Mouse (Mus musculus) adrenal gland, postnatal 36 days (tissue): ENCODE measurements around the gene Ptk7. TPM values are rescaled to one million over a fixed set of nuclear protein-coding genes. Genes with fewer than 3 reads are reported as not detected.

ENCODE experiments used
- DNase-seq, 2 experiments: peaks; one replicate each; pipeline ENCODE4 v3.0.0; 2021; ENCODE audit warnings: mixed read lengths in 1 of 2
- total RNA-seq, 2 experiments: library from RNA; stranded (reverse); gene quantifications; 2 replicates each; pipeline ENCODE4 v1.2.3; 2021

The Ptk7 gene
- total RNA-seq, 2 experiments from 2014 or later, result 6.8 to 11.7 TPM

DNA sequence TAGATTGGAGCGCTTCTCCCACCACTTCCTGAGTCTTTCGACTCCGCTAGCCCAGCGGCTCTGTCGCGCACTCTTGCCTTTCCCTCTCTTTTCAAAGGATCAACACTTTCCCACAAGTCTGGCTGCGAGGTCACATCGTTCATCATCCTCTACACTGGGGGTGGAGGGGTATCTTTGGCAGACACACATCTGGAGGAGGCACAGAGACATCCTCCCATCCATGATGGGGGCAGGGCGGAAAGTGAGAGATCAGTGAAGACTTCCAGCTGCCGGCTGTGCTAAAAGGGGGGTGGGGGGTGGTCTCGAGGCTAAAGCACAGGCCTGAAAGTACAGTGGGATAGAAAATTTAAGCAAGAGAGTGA, 72.7 kb downstream of the Ptk7 start:
- peak; percentile 26 to 59 for DNase-seq

DNA sequence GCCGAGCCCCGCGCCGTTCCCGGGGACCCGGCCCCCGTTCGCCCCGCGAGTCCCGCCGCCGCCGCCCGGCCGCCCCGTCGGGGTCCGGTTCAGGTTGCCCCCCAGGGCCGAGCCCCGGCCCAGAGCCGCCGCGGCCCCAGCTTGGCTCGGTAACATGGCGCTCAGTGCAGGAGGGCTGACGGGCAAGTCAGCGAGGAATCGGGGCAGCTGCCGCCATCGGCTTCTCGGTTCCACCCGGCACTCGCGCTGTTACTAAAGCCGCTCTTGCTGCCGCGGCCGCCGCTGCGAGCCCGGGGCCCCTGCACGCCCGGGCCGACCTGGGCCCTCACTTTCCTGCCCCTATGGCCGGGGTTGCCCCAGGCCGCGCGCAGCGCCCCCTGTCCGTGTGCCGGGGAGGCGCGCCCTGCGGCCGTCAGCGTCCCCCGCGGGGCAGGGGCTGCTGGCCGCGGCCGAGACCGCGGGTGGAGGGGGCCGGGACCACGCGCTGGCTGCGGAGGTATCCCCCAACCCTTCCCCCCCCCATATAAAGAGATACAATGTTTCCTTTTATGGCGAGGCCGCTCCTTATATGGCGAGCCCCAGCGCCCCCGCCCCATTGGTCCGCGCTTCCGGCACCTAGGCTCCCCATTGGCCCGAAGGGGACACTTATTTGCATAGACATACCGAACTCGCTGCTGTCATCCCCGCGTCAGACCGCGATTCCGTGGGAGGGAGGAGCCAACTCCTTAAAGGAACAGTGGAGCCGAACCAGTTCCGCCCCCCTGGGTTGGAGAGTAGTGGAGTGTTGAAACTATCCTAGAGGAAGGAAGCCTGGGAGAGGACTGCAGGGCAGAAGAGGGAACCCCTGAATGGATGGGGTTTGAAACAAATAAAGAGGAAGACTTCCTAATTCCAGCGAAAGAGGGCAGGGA, 73.4 kb downstream of the Ptk7 start, which contains the start of gene Srf:
Srf (minus strand) TSS at position 503 of the 911 bp plus-strand sequence.
- peak; percentile 97 to 98 for DNase-seq

DNA sequence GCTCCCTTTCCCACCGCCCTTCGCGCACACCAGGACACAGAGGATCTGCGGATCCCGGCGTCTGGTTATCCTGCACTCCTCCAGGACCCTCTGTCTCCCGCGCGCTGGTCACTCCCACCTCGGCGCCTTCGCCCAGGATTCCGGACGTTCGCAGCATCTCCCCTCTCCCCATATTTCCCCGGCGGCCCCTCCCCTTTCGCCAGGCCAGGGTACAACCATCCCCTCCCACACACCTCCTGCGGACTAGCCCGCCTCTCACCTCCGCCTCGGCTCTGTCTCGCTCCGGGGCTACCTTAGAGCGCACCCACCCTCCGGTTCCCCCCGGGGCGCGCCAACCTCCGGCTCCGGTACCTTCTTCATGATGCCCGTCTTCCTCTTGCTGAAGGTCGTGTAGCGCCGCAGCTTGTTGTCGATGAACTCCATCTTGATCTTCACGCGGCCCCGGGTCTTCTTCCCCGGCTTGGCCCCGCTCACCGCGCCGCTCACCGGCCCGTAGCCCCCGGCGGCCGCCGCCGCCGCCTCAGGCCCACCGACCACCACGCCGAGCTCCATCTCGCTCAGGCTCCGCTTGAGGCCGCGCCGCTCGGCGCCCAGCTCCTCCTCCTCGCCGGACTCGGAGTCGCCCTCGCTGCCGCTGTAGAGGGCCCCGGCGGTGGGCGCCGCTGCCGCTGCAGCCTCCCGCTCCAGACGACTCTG, 74.2 kb downstream of the Ptk7 start:
- DNase-seq, result peak; percentile 46 to 63

DNA sequence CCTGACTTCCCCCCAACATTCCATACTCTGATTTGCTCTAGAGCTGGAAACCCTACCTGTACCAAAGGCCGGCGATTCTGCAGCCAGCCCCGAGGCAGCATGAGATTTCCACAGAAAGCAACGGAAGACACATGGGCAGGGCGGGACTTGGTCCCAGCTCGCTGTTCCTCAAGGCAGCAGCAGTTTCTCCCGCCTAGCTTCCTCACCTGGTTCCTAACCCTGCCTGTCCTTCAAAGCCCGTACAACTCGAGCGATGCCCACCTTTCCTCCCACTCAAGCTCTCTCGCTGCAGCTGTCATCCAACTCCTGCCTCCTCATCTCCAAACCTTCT, 74.7 kb downstream of the Ptk7 start:
- DNase-seq, result peak; percentile 49 to 63

DNA sequence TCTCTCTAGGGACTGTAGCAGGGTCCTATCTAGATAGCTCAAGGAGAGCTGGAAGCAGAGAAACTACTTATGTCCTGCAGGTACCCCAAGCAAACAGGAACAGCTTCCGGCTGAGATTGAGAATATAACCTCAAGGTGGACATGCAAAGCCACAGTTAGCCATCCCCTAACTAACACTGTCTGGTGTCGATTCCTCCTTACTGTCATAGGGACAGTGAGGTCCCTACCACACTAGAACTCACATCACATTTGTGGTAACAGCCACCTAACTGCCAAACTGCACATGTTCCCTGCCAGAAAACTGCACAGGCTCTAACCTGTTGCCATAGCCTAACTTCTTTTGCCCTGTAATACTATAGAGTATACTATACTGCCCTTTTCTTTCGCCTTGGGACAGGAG, 75.4 kb downstream of the Ptk7 start:
- DNase-seq, result no peak

DNA sequence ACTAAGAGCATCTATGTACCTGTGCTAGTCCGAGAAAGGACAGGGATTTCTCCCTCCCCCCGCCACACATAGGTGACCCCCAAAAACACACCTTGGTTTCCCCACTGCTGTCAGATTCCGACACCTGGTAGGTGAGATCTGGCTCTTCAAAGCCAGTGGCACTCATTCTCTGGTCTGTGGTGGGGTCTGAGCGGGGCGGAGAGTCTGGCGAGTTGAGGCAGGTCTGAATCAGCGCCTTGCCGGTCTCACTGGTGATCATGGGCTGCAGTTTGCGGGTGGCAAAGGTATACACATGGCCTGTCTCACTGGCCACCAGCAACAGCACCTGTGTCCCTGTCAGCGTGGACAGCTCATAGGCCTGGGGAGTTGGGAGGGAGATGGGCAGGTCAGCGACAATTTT, 75.8 kb downstream of the Ptk7 start:
- no peak for DNase-seq

DNA sequence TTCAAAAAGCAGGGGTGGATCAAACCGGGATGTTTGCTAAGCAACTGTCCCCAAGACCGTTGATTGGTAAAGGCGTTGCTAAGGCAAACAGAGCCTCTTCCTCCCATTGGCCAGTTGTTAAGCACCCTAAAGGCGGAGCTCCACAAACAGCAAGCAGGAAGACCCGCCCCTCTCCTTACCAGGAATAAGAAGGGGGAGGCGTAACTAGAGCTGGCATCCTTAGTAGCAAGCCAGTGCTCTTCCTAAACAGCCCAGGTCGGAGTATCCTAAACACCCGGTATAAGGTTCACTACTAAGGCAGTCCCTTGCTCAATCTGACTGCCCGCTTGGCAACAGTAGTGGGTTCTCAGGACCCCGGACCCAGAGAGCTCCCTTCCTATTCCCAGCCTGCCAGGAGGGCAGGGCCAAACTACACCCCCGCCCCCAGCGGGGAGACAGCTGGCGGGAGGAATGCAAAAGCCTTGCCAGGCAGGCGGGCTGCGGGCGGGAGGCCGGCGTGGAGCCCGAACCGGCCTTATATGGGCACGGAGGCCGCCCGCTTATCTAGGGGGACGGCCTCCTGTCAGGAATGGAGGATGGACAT, 76.4 kb downstream of the Ptk7 start:
- peak; percentile 93 to 95 for DNase-seq

DNA sequence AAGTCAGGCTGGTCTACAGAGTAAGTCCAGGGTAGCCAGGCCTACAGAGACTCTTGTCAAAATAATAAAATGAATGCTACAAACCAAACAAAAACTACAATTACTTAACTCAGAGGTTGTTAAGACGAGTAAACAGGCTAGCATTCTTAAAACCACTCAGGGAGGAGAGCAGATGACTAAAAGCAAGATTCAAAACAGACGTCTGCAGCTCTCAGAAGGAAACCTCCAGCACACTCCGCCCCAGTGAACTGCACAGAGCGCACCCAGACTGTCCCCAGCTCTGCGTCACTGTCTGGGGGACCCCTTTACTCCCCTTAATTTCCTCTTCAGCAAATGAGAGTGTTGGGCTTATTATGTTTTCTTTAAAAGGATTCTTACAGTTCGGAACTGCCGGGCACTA, 77.2 kb downstream of the Ptk7 start:
- DNase-seq, result no peak

DNA sequence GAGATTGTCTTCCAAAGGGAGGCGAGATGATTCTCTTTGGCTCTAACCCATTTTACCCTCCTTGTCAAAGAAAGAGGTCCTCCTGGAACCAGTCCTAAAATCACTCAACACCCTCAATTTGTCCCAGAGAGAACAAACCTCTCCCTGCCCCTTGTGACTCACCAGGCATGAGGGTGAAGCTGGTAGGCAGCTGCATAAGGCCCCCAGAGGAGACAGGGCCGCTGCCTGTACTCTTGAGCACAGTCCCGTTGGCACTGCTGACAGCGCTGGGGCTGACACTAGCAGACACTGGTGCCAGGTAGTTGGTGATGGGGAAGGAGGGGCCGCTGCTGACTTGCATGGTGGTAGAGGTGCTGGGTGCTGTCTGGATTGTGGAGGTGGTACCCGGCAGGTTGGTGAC, 77.9 kb downstream of the Ptk7 start:
- no peak for DNase-seq

DNA sequence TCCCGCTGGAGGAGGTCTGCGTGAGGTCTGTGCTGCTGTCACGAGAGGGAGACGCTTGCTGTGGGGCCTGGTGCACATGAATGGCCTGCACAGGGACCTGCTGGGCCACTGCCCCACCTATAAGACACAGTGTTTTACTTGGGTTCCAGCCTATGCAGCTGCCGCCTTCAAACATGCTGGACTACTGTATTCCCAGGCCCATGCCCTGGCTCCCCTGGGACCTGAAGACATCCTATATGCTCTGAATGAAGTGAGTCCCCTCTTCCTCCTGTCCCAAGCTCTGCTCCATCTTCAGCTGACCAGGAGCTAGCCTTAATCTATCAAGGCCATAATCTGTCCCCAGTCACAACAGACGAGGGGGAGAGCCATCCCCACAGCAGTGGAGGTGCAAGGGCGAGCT, 78.4 kb downstream of the Ptk7 start:
- DNase-seq, result no peak

DNA sequence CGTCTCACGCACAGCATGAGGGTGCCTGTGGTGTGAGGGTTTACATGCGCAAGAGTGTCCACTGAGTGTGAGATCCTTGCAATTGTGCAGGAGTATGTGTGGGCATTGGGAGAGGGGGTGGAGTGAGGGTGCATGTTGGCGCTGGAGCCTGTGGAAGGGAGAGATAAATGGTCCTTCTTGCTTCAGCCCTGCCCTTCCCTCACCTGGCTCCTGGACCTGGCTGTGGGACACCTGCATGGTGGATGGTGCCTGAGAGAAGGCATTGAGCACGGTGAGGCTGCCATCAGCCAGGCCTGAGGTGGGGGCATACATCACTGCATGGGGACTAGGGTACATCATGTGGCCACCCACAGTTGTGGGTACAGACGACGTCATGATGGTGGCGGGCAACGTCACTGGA, 79.7 kb downstream of the Ptk7 start:
- no peak for DNase-seq

DNA sequence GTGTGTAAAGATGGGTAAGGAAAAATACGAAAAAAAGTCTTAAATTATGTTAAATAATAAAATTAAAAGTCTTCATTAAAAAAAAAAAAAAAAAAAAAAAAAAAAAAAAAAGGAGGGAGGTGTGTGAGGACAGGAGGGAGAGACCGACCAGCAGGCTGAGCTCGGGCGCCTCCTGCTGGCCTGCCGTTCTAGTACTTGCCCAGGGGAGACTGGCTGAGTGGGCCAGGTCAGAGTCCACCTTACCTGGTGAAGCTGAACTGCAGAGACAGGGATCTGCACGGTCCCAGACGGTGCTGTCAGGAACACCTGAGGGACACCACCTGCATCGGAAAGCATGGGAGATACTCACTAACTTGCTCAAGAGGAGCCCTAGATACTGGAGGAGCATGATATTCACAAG, 80.1 kb downstream of the Ptk7 start:
- peak; percentile 32 to 49 for DNase-seq

DNA sequence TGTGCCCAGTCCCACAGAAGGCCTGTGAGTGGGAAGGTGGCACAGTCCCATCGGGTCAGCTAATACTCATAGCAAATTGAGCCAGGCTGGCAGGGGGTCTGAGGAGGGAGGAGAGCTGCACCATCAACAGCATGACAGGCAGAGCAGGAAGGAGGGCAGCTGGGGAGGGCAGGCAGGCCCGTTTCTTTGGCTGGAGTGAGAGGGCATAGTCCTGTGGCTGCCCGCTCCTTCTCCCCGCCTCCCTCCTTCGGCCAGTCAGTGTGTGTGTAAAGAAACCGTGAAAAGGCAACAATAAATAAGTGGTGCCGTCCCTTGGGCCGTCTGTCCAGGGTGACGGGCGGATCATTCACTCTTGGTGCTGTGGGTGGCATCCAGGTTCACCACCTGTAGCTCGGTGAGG, 80.6 kb downstream of the Ptk7 start:
- DNase-seq, result no peak

DNA sequence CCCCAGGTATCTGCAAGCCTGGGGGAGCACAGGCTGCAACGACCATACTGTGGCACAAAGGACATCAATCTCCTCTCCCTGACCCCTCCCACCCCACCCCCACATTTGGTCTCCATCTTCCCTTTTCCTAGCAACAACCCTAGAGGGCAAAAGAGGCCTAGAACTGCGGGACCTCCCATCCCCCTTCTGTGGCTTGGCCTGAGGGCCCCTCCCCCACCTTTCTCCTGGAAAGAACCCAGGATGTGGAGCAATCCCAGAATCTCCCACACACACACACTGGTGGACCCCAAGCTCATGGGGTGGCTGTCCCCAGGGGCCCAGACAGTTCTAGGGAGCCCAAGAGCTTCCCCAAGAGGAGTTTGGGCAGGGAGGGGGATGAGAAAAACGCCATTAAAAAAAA, 81.4 kb downstream of the Ptk7 start:
- no peak for DNase-seq

DNA sequence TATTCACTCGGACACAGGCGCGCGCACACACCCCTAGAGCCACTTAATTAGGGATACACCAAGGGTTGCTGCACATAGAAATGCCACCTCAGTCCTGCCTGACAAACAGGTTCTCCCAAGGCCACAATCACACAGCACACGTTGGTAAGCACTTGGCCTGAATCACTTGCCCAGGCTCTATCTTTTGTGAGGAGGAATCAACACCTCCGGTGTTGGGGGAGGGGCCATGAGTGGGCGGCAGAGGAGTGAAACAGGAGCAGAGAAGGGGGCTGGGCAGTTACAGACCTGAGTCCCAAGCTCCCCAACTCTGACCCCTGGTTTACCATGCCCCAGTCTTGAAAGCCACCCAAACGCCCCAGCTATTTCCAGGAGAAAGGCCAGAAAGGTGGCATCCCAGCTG, 82.3 kb downstream of the Ptk7 start:
- DNase-seq, result no peak

DNA sequence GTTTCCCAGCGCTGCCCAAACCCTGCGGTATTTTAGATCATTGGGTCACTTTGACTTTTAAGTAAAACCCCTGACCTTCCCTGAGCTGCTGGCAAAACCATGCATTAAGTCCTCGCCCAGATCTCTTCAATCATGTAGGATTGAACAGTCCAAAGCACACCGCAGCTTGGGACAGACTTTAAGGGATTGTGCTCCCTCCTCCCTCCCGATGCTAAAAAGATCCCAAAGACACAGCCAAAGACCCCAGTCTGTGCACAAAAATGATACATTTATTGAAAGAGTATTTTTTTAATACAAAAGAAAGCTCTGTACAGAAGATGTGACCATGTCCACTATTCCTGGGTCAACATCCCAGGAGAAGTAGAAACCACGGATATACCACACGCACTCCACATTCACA, 82.7 kb downstream of the Ptk7 start:
- DNase-seq, result no peak

DNA sequence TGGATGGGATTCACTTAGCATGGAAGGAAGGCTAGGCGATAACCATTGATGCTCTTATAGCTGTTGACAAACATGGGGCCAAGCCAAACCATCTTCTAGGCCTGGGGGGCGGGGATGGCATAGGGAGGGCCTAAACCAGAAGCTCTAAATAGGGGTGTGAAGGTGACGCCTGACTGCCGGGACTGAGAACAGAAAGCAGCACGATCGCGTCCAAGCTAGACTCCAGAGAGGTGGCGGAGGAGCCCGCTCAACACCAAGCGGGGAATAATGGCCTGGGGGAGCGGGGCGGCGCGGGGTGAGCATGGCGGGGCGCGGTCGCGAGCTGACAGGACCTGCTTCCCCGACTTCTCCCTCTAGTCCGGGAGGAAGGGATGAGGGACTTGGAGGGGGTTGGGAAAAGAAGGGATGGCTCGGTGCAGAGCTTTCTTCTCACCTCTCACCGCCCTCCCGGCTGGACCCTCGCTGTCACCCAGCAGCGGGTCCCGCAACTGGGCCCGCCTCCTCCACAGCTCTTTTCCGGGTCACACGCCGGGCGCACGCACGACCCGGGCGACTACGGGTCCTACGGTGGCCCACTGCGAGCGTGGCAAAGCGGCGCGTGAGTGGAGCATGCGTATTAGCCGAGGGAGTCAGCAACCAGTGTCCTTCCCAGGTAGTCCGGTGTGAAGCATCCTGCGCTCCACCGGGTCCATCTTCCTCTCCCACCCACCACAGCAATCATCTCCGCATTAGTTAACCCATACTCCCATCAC, 83.3 kb downstream of the Ptk7 start, which contains the start of gene Cul9:
Cul9 (minus strand) TSS at position 576 of the 752 bp plus-strand sequence.
- peak; percentile 89 to 91 for DNase-seq

DNA sequence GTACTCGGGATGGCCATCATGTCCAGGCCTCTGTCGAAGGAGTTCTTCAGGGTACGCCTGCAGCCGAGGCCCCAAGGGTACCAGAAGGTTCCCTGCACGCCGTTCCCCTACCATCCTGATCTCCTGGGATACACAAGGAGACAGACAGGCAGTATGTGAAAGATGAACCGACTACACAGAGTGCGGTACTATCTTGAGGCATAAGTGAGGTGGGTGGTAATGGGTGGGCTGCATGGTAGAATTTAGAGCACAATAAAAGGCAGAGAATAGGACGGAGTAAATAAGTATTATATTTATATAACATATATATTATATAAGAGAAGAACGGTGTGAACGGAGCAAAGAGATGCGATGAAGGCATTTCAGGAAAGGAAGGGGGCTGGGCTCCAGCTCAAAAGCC, 85.6 kb downstream of the Ptk7 start:
- DNase-seq, result no peak

DNA sequence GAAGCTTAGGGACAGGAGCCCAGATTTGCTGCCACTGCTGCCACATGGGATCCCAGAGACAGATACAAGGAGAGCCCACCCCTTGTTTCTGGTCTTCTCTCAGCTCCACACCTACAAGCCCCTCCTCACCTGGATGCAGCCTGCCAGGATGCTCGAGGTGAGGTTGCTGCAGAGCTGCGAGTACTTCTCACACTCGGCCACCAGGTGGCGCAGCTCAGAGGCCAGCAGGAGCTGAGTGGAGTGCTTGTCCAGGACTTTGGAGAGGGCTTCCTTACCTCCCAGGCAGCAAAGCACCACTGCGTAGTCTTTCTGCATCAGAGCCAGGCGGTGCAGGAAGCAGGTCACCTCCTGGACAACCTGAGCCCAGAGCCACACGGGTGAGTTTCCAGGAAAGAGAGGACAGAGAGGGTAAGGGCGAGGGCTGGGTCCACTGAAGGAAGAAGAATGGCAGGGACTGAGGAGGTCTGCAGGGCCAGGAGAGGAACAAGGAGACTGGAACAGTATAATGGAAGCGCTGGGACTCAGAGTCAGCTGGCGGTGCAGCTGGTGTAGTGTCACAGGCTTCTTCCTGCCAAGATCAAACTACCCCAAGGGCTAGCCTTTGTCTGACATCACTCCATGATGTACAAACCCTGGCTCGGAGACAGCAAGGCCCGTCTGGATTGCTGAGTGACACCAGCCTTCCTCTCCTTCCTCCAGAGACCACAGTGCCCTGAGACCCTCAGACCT, 103.6 kb downstream of the Ptk7 start:
- DNase-seq, result peak; percentile 79 to 86

DNA sequence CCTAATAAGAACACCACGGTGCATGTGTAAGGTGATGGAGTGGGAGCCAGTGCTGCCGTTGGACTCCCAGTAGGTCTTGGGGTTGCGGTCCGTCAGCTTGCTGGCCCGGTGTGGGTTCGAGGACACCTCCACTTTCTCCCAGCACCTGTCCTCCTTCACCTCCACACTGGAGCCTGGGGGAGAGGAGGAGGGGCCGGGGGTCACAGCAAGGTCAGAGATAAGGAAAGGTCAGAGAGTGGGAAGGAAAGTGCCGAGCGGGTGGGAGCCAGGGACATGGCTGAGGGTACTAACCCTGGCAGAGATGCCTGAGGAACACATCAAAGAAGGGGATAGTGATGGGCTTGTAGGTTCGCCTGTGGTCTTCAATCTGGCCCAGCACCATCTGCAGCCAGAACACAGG, 104.2 kb downstream of the Ptk7 start:
- no peak for DNase-seq

DNA sequence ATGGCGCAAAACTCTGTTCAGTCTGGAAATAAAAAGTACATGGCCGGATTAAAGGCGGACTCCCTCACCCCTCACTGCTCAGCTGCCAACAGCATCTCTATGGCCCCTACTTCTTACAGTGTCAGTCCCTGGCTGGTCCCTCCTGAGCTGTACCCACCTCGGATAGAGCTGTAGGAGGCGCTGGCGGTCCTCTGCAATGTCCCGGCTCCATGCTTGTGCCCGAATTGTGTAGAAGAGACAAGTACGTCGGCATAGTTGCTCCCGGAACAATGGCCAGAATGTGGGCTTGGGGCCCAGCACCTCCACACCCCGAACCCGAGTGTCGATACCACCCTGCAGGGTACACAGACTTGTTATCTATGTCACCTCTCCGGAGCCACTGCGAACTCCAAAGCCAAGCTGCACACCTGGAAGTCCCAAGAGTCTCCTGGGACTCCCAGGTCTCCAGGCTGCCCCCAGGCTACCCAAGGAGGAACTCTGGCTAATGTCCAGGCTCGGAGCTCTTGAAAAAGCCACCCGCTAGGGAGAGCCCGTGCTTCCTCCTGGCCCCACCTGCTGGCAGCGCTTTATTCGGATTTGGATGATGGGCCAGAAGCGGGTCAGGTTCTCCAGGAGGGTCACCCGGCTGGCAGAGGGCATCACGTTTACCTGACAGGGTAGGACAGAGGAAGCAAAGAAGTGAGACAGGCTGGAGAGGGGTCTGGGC, 107.2 kb downstream of the Ptk7 start:
- no peak for DNase-seq
